Mouse (Mus musculus): ENCODE data around the gene Dyrk1a. TPM values are rescaled to one million over a fixed set of nuclear protein-coding genes. Genes with fewer than 3 reads are reported as not detected.

Dyrk1a gene
- polyA plus RNA-seq, 1 experiment, result 20.7 TPM

- Histone ChIP-seq H3K27me3 (ENCODE audit: control insufficient read depth, insufficient read depth, insufficient read length) (no peaks in the 10 kb centered on the region), H3K4me2 (ENCODE audit: low read depth) (no peak overlapping the region), H3ac (ENCODE audit: control insufficient read depth, insufficient read length) (no peak overlapping the region), H3K4me3 (no peak overlapping the region), H3K79me2 (ENCODE audit: control insufficient read depth, insufficient read depth) (no peaks in the 10 kb centered on the region), H3K36me3 (ENCODE audit: control insufficient read depth, insufficient read depth) (no peaks in the 10 kb centered on the region)
- TF ChIP-seq MYOD1 (IDR thresholded peaks at IDR 0.05; ENCODE audit: control insufficient read depth in 1 of 3, insufficient read length in 2 of 3, low read depth in 2 of 3), result no peak
- TF ChIP-seq POLR2AphosphoS2 (IDR thresholded peaks at IDR 0.05; ENCODE audit: insufficient read length, low read depth), result no peak
- no peak for TF ChIP-seq POLR2A (IDR thresholded peaks at IDR 0.05; ENCODE audit: insufficient read length, low read depth)
- no peak for TF ChIP-seq E2F4 (IDR thresholded peaks at IDR 0.05; ENCODE audit: insufficient read depth)
- no peak for TF ChIP-seq CEBPB (IDR thresholded peaks at IDR 0.05; ENCODE audit: insufficient read depth, poor library complexity, severe bottlenecking)
- no peak for TF ChIP-seq MAX (IDR thresholded peaks at IDR 0.05; ENCODE audit: low read depth)
- no peak for TF ChIP-seq TCF3 (IDR thresholded peaks at IDR 0.05; ENCODE audit: insufficient read length, low read depth)
- no peak for TF ChIP-seq SRF (IDR thresholded peaks at IDR 0.05; ENCODE audit: control insufficient read depth, insufficient read length, low read depth)
- TF ChIP-seq TCF12 (IDR thresholded peaks at IDR 0.05; ENCODE audit: insufficient read depth, poor library complexity, severe bottlenecking), result no peak
- TF ChIP-seq USF1 (IDR thresholded peaks at IDR 0.05; ENCODE audit: low read depth), result no peak
- no peak for TF ChIP-seq REST (IDR thresholded peaks at IDR 0.05; ENCODE audit: insufficient read depth, insufficient read length)
- TF ChIP-seq MYOG (IDR thresholded peaks at IDR 0.05; ENCODE audit: control insufficient read depth in 1 of 3, insufficient read depth in 1 of 3, insufficient read length in 2 of 3, low read depth in 2 of 3), result no peak
Measured at GRCm38 (mm10) chr16:94560618-94561017, 9.2 kb upstream of the Dyrk1a start.

- no peak for TF ChIP-seq MYOG (IDR thresholded peaks at IDR 0.05; ENCODE audit: control insufficient read depth in 1 of 3, insufficient read depth in 1 of 3, insufficient read length in 2 of 3, low read depth in 2 of 3)
- no peak for TF ChIP-seq CEBPB (IDR thresholded peaks at IDR 0.05; ENCODE audit: insufficient read depth, poor library complexity, severe bottlenecking)
- TF ChIP-seq REST (IDR thresholded peaks at IDR 0.05; ENCODE audit: insufficient read depth, insufficient read length), result no peak
- TF ChIP-seq POLR2AphosphoS2 (IDR thresholded peaks at IDR 0.05; ENCODE audit: insufficient read length, low read depth), result no peak
- TF ChIP-seq USF1 (IDR thresholded peaks at IDR 0.05; ENCODE audit: low read depth), result no peak
- no peak for TF ChIP-seq MAX (IDR thresholded peaks at IDR 0.05; ENCODE audit: low read depth)
- TF ChIP-seq TCF12 (IDR thresholded peaks at IDR 0.05; ENCODE audit: insufficient read depth, poor library complexity, severe bottlenecking), result no peak
- no peak for TF ChIP-seq SRF (IDR thresholded peaks at IDR 0.05; ENCODE audit: control insufficient read depth, insufficient read length, low read depth)
- TF ChIP-seq TCF3 (IDR thresholded peaks at IDR 0.05; ENCODE audit: insufficient read length, low read depth), result no peak
- no peak for TF ChIP-seq POLR2A (IDR thresholded peaks at IDR 0.05; ENCODE audit: insufficient read length, low read depth)
- no peak for TF ChIP-seq MYOD1 (IDR thresholded peaks at IDR 0.05; ENCODE audit: control insufficient read depth in 1 of 3, insufficient read length in 2 of 3, low read depth in 2 of 3)
- no peak for TF ChIP-seq E2F4 (IDR thresholded peaks at IDR 0.05; ENCODE audit: insufficient read depth)
- Histone ChIP-seq H3K79me2 (ENCODE audit: control insufficient read depth, insufficient read depth) (peaks cover 6% of the 10 kb centered on the region), H3K27me3 (ENCODE audit: control insufficient read depth, insufficient read depth, insufficient read length) (no peaks in the 10 kb centered on the region), H3K36me3 (ENCODE audit: control insufficient read depth, insufficient read depth) (no peaks in the 10 kb centered on the region), H3ac (ENCODE audit: control insufficient read depth, insufficient read length) (no peak overlapping the region), H3K4me3 (no peak overlapping the region), H3K4me2 (ENCODE audit: low read depth) (no peak overlapping the region)
Measured at GRCm38 (mm10) chr16:94566124-94566523, 3.7 kb upstream of the Dyrk1a start.

- no peak overlapping the region for H3K4me2 ChIP-seq (ENCODE audit: low read depth)
Measured at GRCm38 (mm10) chr16:94566834-94567585, 2.8 kb upstream of the Dyrk1a start.

GRCm38 (mm10) chr16:94567751-94568150 lies 2.1 kb upstream of the Dyrk1a start:
- no peak for TF ChIP-seq POLR2A (IDR thresholded peaks at IDR 0.05; ENCODE audit: insufficient read length, low read depth)
- no peak for TF ChIP-seq E2F4 (IDR thresholded peaks at IDR 0.05; ENCODE audit: insufficient read depth)
- no peaks in the 10 kb centered on the region for H3K36me3 ChIP-seq (ENCODE audit: control insufficient read depth, insufficient read depth)
- H3K79me2 ChIP-seq (ENCODE audit: control insufficient read depth, insufficient read depth), result peaks cover 23% of the 10 kb centered on the region
- H3K27me3 ChIP-seq (ENCODE audit: control insufficient read depth, insufficient read depth, insufficient read length), result no peaks in the 10 kb centered on the region
- H3K4me3 ChIP-seq, result peak overlapping the region; percentile 47
- no peak overlapping the region for H3ac ChIP-seq (ENCODE audit: control insufficient read depth, insufficient read length)
- peak overlapping the region; percentile 90 for H3K4me2 ChIP-seq (ENCODE audit: low read depth)

More at GRCm38 (mm10) chr16:94566834-94567585, 2.8 kb upstream of the Dyrk1a start:
- Histone ChIP-seq H3K4me3 (no peak overlapping the region), H3K79me2 (ENCODE audit: control insufficient read depth, insufficient read depth) (peaks cover 15% of the 10 kb centered on the region), H3ac (ENCODE audit: control insufficient read depth, insufficient read length) (no peak overlapping the region), H3K27me3 (ENCODE audit: control insufficient read depth, insufficient read depth, insufficient read length) (no peaks in the 10 kb centered on the region), H3K36me3 (ENCODE audit: control insufficient read depth, insufficient read depth) (no peaks in the 10 kb centered on the region)
- TF ChIP-seq SRF (IDR thresholded peaks at IDR 0.05; ENCODE audit: control insufficient read depth, insufficient read length, low read depth), result no peak
- TF ChIP-seq E2F4 (IDR thresholded peaks at IDR 0.05; ENCODE audit: insufficient read depth), result no peak
- TF ChIP-seq MYOD1 (IDR thresholded peaks at IDR 0.05; ENCODE audit: control insufficient read depth in 1 of 3, insufficient read length in 2 of 3, low read depth in 2 of 3), result no peak
- TF ChIP-seq CEBPB (IDR thresholded peaks at IDR 0.05; ENCODE audit: insufficient read depth, poor library complexity, severe bottlenecking), result no peak
- TF ChIP-seq TCF3 (IDR thresholded peaks at IDR 0.05; ENCODE audit: insufficient read length, low read depth), result no peak
- TF ChIP-seq POLR2AphosphoS2 (IDR thresholded peaks at IDR 0.05; ENCODE audit: insufficient read length, low read depth), result no peak
- no peak for TF ChIP-seq USF1 (IDR thresholded peaks at IDR 0.05; ENCODE audit: low read depth)
- TF ChIP-seq TCF12 (IDR thresholded peaks at IDR 0.05; ENCODE audit: insufficient read depth, poor library complexity, severe bottlenecking), result no peak
- TF ChIP-seq MAX (IDR thresholded peaks at IDR 0.05; ENCODE audit: low read depth), result no peak
- TF ChIP-seq MYOG (IDR thresholded peaks at IDR 0.05; ENCODE audit: control insufficient read depth in 1 of 3, insufficient read depth in 1 of 3, insufficient read length in 2 of 3, low read depth in 2 of 3), result no peak
- TF ChIP-seq REST (IDR thresholded peaks at IDR 0.05; ENCODE audit: insufficient read depth, insufficient read length), result no peak
- no peak for TF ChIP-seq POLR2A (IDR thresholded peaks at IDR 0.05; ENCODE audit: insufficient read length, low read depth)
